Mouse (Mus musculus): ENCODE measurements at regions not wholly inside any gene's neighbourhood (a gene's known extent, or its start where the extent isn't known, plus 50 kb on each side); places are given as distances from the start of the nearest gene placed in this dataset.

DNA sequence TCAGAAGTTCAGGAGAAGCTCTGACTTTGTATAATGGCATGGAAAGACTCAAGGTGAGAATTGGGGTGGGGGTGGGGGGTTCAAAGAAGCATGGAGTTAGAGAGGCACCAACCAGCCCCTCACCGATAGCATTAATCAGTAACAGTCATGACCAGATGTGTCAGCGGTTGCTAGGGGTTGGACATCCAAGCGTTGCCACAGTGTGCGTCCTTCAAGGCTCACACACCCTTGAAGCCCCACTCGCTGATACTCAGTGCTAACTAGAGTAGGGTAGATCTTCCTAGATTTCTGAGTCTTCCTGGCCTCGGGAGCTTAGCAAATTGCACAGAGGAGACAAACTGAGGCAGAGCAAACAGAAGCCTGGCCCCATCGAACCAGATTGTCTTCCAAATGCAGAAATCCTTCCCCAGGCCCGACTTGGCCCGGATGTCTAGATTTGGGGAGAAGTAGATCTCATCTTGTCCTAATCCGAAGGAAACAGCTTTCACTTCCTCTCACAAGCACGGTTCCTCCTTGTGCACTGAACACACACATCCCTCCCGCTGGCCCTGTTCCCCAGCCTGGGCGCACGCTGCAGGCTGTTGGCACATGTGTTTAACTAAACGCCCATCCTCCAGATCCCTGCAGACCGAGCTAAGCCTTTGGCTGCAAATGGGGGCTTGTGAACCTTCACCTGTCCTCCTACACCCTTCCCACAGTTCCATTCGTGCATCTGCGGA, 73.1 kb upstream of the Vrk1 start:
- Histone ChIP-seq H3K27ac (ENCODE audit: low read depth, low read length) (no peak overlapping the region), H3K36me3 (ENCODE audit: control insufficient read depth, insufficient read depth) (no peaks in the 10 kb centered on the region), H3K9ac (ENCODE audit: low read depth, low read length) (no peak overlapping the region), H3K4me1 (replicated peaks; ENCODE audit: control insufficient read depth, insufficient read depth, low read length) (no peaks in the 10 kb centered on the region), H3K4me3 (ENCODE audit: low read depth, low read length) (no peak overlapping the region), H3K27me3 (replicated peaks; ENCODE audit: control insufficient read depth, insufficient read depth, low read length) (peaks cover 6% of the 10 kb centered on the region; the same call in 1 of the 2 replicates), H3K9me3 (ENCODE audit: control insufficient read depth) (no peaks in the 10 kb centered on the region), H3K4me2 (replicated peaks; ENCODE audit: low read depth) (no peak overlapping the region)
- no peak for TF ChIP-seq CTCF (IDR thresholded peaks at IDR 0.05; ENCODE audit: low read depth)
- no peak for ATAC-seq
- WGBS, result 76% methylated on average over 18 of the region's 18 CpGs

GRCm38 (mm10) chr12:105942136-105943076, 67.6 kb upstream of the Vrk1 start:
- H3K27ac ChIP-seq (ENCODE audit: low read depth, low read length), result no peak overlapping the region
- H3K9ac ChIP-seq (ENCODE audit: low read depth, low read length), result no peak overlapping the region
- no peak for TF ChIP-seq CTCF (IDR thresholded peaks at IDR 0.05; ENCODE audit: low read depth)
- H3K9me3 ChIP-seq (ENCODE audit: control insufficient read depth), result no peaks in the 10 kb centered on the region
- H3K4me2 ChIP-seq (replicated peaks; ENCODE audit: low read depth), result no peak overlapping the region
- ATAC-seq, result no peak
- H3K36me3 ChIP-seq (ENCODE audit: control insufficient read depth, insufficient read depth), result no peaks in the 10 kb centered on the region
- no peaks in the 10 kb centered on the region for H3K4me1 ChIP-seq (replicated peaks; ENCODE audit: control insufficient read depth, insufficient read depth, low read length)
- no peaks in the 10 kb centered on the region for H3K27me3 ChIP-seq (replicated peaks; ENCODE audit: control insufficient read depth, insufficient read depth, low read length)
- H3K4me3 ChIP-seq (ENCODE audit: low read depth, low read length), result no peak overlapping the region
- whole genome bisulfite sequencing, result 74% methylated on average over 20 of the region's 20 CpGs

DNA sequence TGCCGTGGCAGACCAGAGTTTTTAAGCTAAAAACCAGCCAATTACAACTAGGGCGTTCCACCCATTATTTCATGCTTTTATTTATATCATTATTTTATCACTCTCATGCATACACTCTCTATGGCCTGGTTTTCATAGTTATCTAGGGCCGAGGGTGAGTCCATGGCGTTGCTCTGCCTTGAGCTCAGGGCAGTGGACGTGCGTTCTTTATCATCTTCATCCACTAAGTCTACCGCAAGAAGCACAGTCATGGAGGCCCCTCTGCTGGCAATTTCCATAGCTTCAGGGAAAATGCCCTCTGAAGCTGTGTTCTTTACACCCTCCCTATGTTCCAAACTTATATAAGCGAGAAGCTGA, 67.0 kb upstream of the Vrk1 start:
- no peak for ATAC-seq
- WGBS, result 85% methylated on average over 8 of the region's 8 CpGs

DNA sequence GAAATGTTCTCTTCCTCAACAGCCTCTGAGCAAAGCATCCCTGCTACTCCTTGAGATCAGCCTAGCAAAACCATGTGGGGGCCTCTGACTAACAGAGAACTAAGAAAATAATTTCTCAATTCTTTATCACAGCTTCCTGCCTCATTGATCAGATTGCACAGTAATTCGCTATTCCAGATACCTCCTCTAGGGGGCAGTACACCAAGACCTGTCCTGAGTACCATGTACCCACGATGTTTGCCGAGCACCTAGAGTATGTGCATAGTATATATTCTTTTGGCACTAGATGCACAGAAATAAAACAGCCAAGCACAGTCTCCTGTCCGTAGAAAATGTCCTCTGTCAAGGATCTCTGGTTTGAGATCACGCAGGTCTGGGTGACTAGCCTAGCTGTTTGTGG, 62.7 kb upstream of the Vrk1 start:
- Histone ChIP-seq H3K4me3 (ENCODE audit: low read depth, low read length) (no peak overlapping the region), H3K9me3 (ENCODE audit: control insufficient read depth) (no peaks in the 10 kb centered on the region), H3K4me1 (replicated peaks; ENCODE audit: control insufficient read depth, insufficient read depth, low read length) (no peaks in the 10 kb centered on the region), H3K9ac (ENCODE audit: low read depth, low read length) (no peak overlapping the region), H3K36me3 (ENCODE audit: control insufficient read depth, insufficient read depth) (no peaks in the 10 kb centered on the region), H3K4me2 (replicated peaks; ENCODE audit: low read depth) (no peak overlapping the region), H3K27ac (ENCODE audit: low read depth, low read length) (no peak overlapping the region), H3K27me3 (replicated peaks; ENCODE audit: control insufficient read depth, insufficient read depth, low read length) (no peaks in the 10 kb centered on the region)
- WGBS, result 62% methylated on average over 5 of the region's 5 CpGs
- no peak for ATAC-seq
- TF ChIP-seq CTCF (IDR thresholded peaks at IDR 0.05; ENCODE audit: low read depth), result peak; percentile 46

More for the DNA sequence above, 67.0 kb upstream of the Vrk1 start:
- no peaks in the 10 kb centered on the region for H3K9me3 ChIP-seq (ENCODE audit: control insufficient read depth)
- TF ChIP-seq CTCF (IDR thresholded peaks at IDR 0.05; ENCODE audit: low read depth), result no peak
- H3K36me3 ChIP-seq (ENCODE audit: control insufficient read depth, insufficient read depth), result no peaks in the 10 kb centered on the region
- no peak overlapping the region for H3K4me3 ChIP-seq (ENCODE audit: low read depth, low read length)
- H3K4me2 ChIP-seq (replicated peaks; ENCODE audit: low read depth), result no peak overlapping the region
- H3K4me1 ChIP-seq (replicated peaks; ENCODE audit: control insufficient read depth, insufficient read depth, low read length), result no peaks in the 10 kb centered on the region
- H3K27me3 ChIP-seq (replicated peaks; ENCODE audit: control insufficient read depth, insufficient read depth, low read length), result no peaks in the 10 kb centered on the region
- H3K27ac ChIP-seq (ENCODE audit: low read depth, low read length), result no peak overlapping the region
- H3K9ac ChIP-seq (ENCODE audit: low read depth, low read length), result no peak overlapping the region

GRCm38 (mm10) chr12:105948322-105948721, 61.7 kb upstream of the Vrk1 start:
- H3K9ac ChIP-seq (ENCODE audit: low read depth, low read length), result no peak overlapping the region
- no peak overlapping the region for H3K27ac ChIP-seq (ENCODE audit: low read depth, low read length)
- H3K4me2 ChIP-seq (replicated peaks; ENCODE audit: low read depth), result no peak overlapping the region
- TF ChIP-seq CTCF (IDR thresholded peaks at IDR 0.05; ENCODE audit: low read depth), result no peak
- H3K36me3 ChIP-seq (ENCODE audit: control insufficient read depth, insufficient read depth), result no peaks in the 10 kb centered on the region
- H3K27me3 ChIP-seq (replicated peaks; ENCODE audit: control insufficient read depth, insufficient read depth, low read length), result no peaks in the 10 kb centered on the region
- no peak for ATAC-seq
- no peaks in the 10 kb centered on the region for H3K4me1 ChIP-seq (replicated peaks; ENCODE audit: control insufficient read depth, insufficient read depth, low read length)
- H3K9me3 ChIP-seq (ENCODE audit: control insufficient read depth), result no peaks in the 10 kb centered on the region
- no peak overlapping the region for H3K4me3 ChIP-seq (ENCODE audit: low read depth, low read length)
- 86% methylated on average over 2 of the region's 2 CpGs for WGBS

DNA sequence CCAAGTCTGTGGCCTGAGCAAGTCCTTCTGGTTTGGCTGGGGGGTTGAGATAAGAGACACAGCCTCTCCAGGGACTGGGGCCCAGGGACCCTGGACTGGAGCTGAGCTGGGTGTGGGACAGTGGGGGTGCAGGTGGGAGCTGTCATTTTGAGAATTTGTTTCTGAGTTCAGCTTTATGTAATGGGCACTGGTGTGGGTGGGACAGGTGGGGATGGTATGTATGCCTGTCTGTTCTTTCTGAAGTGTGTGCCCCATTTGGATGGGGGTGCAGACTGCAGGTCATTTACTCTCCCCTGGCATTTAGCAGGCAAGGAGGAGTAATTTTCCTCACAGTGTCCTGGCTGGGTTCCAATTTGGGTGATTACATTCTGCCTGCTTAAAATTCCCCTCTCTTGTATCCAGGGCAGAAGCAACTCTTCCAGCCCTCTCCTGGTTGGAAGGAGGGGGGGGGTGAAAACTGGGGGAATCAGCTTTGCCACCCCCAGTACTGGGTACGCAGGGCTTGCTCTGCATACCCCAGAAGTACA, 54.2 kb upstream of the Vrk1 start:
- Histone ChIP-seq H3K9me3 (ENCODE audit: control insufficient read depth) (no peaks in the 10 kb centered on the region), H3K27me3 (replicated peaks; ENCODE audit: control insufficient read depth, insufficient read depth, low read length) (peaks cover 8% of the 10 kb centered on the region; the same call in 1 of the 2 replicates), H3K27ac (ENCODE audit: low read depth, low read length) (no peak overlapping the region), H3K4me3 (ENCODE audit: low read depth, low read length) (no peak overlapping the region), H3K4me2 (replicated peaks; ENCODE audit: low read depth) (no peak overlapping the region), H3K4me1 (replicated peaks; ENCODE audit: control insufficient read depth, insufficient read depth, low read length) (no peaks in the 10 kb centered on the region), H3K9ac (ENCODE audit: low read depth, low read length) (no peak overlapping the region), H3K36me3 (ENCODE audit: control insufficient read depth, insufficient read depth) (no peaks in the 10 kb centered on the region)
- no peak for TF ChIP-seq CTCF (IDR thresholded peaks at IDR 0.05; ENCODE audit: low read depth)
- 41% methylated on average over 1 of the region's 1 CpGs for WGBS
- ATAC-seq, result no peak
